ENCODE assay signal across 8 mouse cellular contexts in the genomic region with DNA sequence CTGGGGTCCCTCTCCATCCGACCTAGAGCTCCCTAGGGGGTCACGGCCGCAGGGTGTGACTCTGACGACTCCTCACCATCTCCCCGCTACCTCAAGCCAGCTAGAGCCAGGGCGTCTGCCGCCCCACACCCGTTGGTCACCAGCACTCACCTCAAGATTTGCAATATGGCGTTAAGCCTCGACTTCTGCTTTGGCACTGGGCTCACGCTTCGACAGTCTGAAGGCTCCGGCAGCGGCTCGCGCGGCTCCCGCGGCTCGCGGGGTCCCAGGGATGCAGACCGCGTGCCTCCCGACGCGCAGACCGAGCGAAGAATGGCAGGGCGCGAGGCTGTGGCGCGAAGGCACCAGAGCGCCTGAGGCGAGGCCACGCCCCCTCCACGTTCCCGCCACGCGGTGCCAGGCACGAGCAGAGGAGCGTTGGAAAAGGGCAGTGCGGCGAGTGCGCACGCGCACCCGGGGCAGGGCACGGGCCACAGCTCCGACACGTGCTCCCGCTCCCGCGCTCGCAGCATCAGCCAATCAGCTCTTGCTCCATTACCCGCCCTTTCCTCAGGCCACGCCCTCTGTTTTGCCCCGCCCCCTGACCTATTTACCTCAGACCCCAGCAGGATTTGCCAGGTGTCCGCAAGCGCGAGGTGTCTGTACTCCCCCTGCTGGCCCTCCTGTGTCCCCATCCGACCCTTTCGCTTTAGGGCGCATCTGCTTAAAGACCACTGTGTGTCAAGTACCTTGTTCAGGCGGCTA. TPM values are rescaled to one million over a fixed set of nuclear protein-coding genes. Genes with fewer than 3 reads are reported as not detected.
A peak's percentile ranks its signal among the peaks of the same experiment; 100 is the strongest.
DNase-seq lines count a peak whose midpoint lies in the region; ATAC-seq and TF ChIP-seq lines count a peak whose summit lies in the region.

Gene Gm4969, minus strand, starts transcription at position 341 of the 744 bp plus-strand sequence.

- peak; percentile 59 for TF ChIP-seq CTCF in lung, embryonic 14.5 days (IDR thresholded peaks at IDR 0.05; ENCODE audit: low read depth)

- H3K9me3 ChIP-seq in embryonic facial prominence, embryonic 12.5 days: 0 out of 2 replicates have a peak, but pooled peaks cover 2% of the 10 kb centered on the region
- H3K9me3 ChIP-seq in lung, embryonic 14.5 days (ENCODE audit: low read depth, low read length): peaks cover 8% of the 10 kb centered on the region

- ATAC-seq in embryonic facial prominence, embryonic 12.5 days (ENCODE audit: insufficient number of reproducible peaks, insufficient read depth, low FRiP score, low TSS enrichment): peak; percentile 17; the same call in 1 of the 2 replicates
- 0 out of 2 replicates have a peak, but pooled peaks have one; percentile 2 for ATAC-seq in lung, embryonic 14.5 days (ENCODE audit: insufficient read depth)

- peak within 1 kb of the TSS; percentile 16; the same call in 1 of the 2 replicates for H3K9ac ChIP-seq in embryonic facial prominence, embryonic 12.5 days
- no peak within 1 kb of the TSS for H3K9ac ChIP-seq in lung, embryonic 14.5 days

- no peaks in the 10 kb centered on the region for H3K27me3 ChIP-seq in embryonic facial prominence, embryonic 12.5 days
- H3K27me3 ChIP-seq in lung, embryonic 14.5 days (ENCODE audit: insufficient read depth, low read length): no peaks in the 10 kb centered on the region

- peak within 1 kb of the TSS; percentile 47 for H3K4me2 ChIP-seq in embryonic facial prominence, embryonic 12.5 days (replicated peaks)
- peak within 1 kb of the TSS; percentile 55 for H3K4me2 ChIP-seq in lung, embryonic 14.5 days

- peak within 1 kb of the TSS; percentile 23 for H3K4me3 ChIP-seq in embryonic facial prominence, embryonic 12.5 days
- peak within 1 kb of the TSS; percentile 67 for H3K4me3 ChIP-seq in lung, embryonic 14.5 days (ENCODE audit: low read depth, low read length)

- DNase-seq in urinary bladder, postnatal 14 days (ENCODE audit: low spot score): peak; percentile 57
- DNase-seq in urinary bladder, adult 18-20 months (ENCODE audit: low spot score in 2 of 2): no peak
- peak; percentile 56 to 60 for DNase-seq in heart, postnatal 14 days
- peak; percentile 73 to 82 for DNase-seq in kidney, postnatal 4 days
- DNase-seq in lung, embryonic 14.5 days: peak; percentile 76
- peak; percentile 52 for DNase-seq in ovary, postnatal 36 days (ENCODE audit: low spot score)
- no peak for DNase-seq in c-Kit-positive CD71-positive TER-119-positive erythroid progenitor cells, embryonic 14.5 days (ENCODE audit: low spot score)

- 0 out of 2 replicates have a peak within 1 kb of the TSS, but pooled peaks have one; percentile 30 for H3K27ac ChIP-seq in embryonic facial prominence, embryonic 12.5 days
- no peak within 1 kb of the TSS for H3K27ac ChIP-seq in lung, embryonic 14.5 days (ENCODE audit: low read depth)

- no peaks in the 10 kb centered on the region for H3K36me3 ChIP-seq in embryonic facial prominence, embryonic 12.5 days
- no peaks in the 10 kb centered on the region for H3K36me3 ChIP-seq in lung, embryonic 14.5 days (ENCODE audit: insufficient read depth)

- intact Hi-C loops in heart, postnatal 14 days (cut with DNase I): no loop called here

- peaks cover 19% of the 10 kb centered on the region for H3K4me1 ChIP-seq in embryonic facial prominence, embryonic 12.5 days
- H3K4me1 ChIP-seq in lung, embryonic 14.5 days (ENCODE audit: insufficient read depth): peaks cover 12% of the 10 kb centered on the region; the same call in 1 of the 2 replicates

- 22% methylated on average over 64 of the region's 64 CpGs for WGBS in embryonic facial prominence, embryonic 12.5 days
- 22% methylated on average over 64 of the region's 64 CpGs for WGBS in lung, embryonic 14.5 days

RNA-seq across cellular contexts. Expression of gene Gm4969, which starts in this region (rescaled TPM):
- polyA plus RNA-seq in embryonic facial prominence, embryonic 12.5 days (2016; fragmentation: Nextera tagmentation; extraction: Ambion mirVana): 3.6 and 3.8 TPM in 2 replicates
- under 1 TPM in 1 of 2 experiments, not detected in 1; 0.12 TPM for total RNA-seq in heart, postnatal 14 days (2021)
- polyA plus RNA-seq in lung, embryonic 14.5 days (2014; fragmentation: Nextera tagmentation; extraction: Ambion mirVana): 3.0 and 4.0 TPM in 2 replicates

Comparison
In these comparisons a context has a peak if more than half of its experiments do, and no peak if none do; other contexts are left out.
1. DNase-seq: peak in urinary bladder, postnatal 14 days (single experiment), kidney, postnatal 4 days (2 of 2), lung, embryonic 14.5 days (single experiment) and ovary, postnatal 36 days (single experiment); none in urinary bladder, adult 18-20 months (0 of 2) and c-Kit-positive CD71-positive TER-119-positive erythroid progenitor cells, embryonic 14.5 days (single experiment).
2. Peak in DNase-seq in heart, postnatal 14 days; RNA of the gene not detected or under 1 TPM.